Comparison of ENCODE assay signal across 8 mouse cellular contexts in genomic region chr11:30267036-30267891, GRCm38 (mm10). TPM values are rescaled to one million over a fixed set of nuclear protein-coding genes. Genes with fewer than 3 reads are reported as not detected.
A peak's percentile ranks its signal among the peaks of the same experiment; 100 is the strongest.
DNase-seq lines count a peak whose midpoint lies in the region; ATAC-seq lines count a peak whose summit lies in the region.

No protein-coding gene starts in this region.

- intact Hi-C loops in heart, postnatal 10 days (cut with DNase I), result loop anchor here (5.0 kb wide), 1 partner anchor 380 kb away; the partner anchor contains the start of gene Acyp2

- peaks cover 18% of the 10 kb centered on the region for H3K27me3 ChIP-seq in forebrain, embryonic 12.5 days
- peaks cover 35% of the 10 kb centered on the region for H3K27me3 ChIP-seq in liver, embryonic 16.5 days (ENCODE audit: control insufficient read depth, insufficient read depth, low read depth, low read length)
- H3K27me3 ChIP-seq in neural tube, embryonic 13.5 days, result no peaks in the 10 kb centered on the region

- H3K9ac ChIP-seq in forebrain, embryonic 12.5 days, result peak overlapping the region; percentile 86
- H3K9ac ChIP-seq in liver, embryonic 16.5 days (ENCODE audit: low read depth, low read length), result peak overlapping the region; percentile 50
- H3K9ac ChIP-seq in neural tube, embryonic 13.5 days, result peak overlapping the region; percentile 99

- H3K36me3 ChIP-seq in forebrain, embryonic 12.5 days (replicated peaks), result no peaks in the 10 kb centered on the region
- no peaks in the 10 kb centered on the region for H3K36me3 ChIP-seq in liver, embryonic 16.5 days (ENCODE audit: control insufficient read depth, insufficient read depth)
- no peaks in the 10 kb centered on the region for H3K36me3 ChIP-seq in neural tube, embryonic 13.5 days

- WGBS in forebrain, embryonic 12.5 days, result under 1% methylated on average over 62 of the region's 69 CpGs
- WGBS in liver, embryonic 16.5 days (ENCODE audit: insufficient replicate concordance), result under 1% methylated on average over 56 of the region's 69 CpGs
- under 1% methylated on average over 62 of the region's 69 CpGs for WGBS in neural tube, embryonic 13.5 days

- peak overlapping the region; percentile 85 for H3K4me3 ChIP-seq in forebrain, embryonic 12.5 days (replicated peaks)
- H3K4me3 ChIP-seq in liver, embryonic 16.5 days (ENCODE audit: low read depth, low read length), result peak overlapping the region; percentile 68
- H3K4me3 ChIP-seq in neural tube, embryonic 13.5 days, result peak overlapping the region; percentile 99

- peaks cover 21% of the 10 kb centered on the region for H3K4me1 ChIP-seq in forebrain, embryonic 12.5 days
- no peaks in the 10 kb centered on the region for H3K4me1 ChIP-seq in liver, embryonic 16.5 days (ENCODE audit: control insufficient read depth, low read depth, low read length)
- H3K4me1 ChIP-seq in neural tube, embryonic 13.5 days (replicated peaks), result peaks cover 36% of the 10 kb centered on the region

- H3K27ac ChIP-seq in forebrain, embryonic 12.5 days, result peak overlapping the region; percentile 91
- H3K27ac ChIP-seq in liver, embryonic 16.5 days (ENCODE audit: low read length), result no peak overlapping the region
- peak overlapping the region; percentile 98 for H3K27ac ChIP-seq in neural tube, embryonic 13.5 days (replicated peaks)

- peak; percentile 74 for ATAC-seq in forebrain, embryonic 12.5 days (ENCODE audit: low FRiP score)
- ATAC-seq in liver, embryonic 16.5 days (ENCODE audit: low read depth), result peak; percentile 58
- ATAC-seq in neural tube, embryonic 13.5 days (ENCODE audit: low read depth), result peak; percentile 82

- H3K9me3 ChIP-seq in forebrain, embryonic 12.5 days, result no peaks in the 10 kb centered on the region
- H3K9me3 ChIP-seq in liver, embryonic 16.5 days (replicated peaks; ENCODE audit: control insufficient read depth, low read length), result no peaks in the 10 kb centered on the region
- no peaks in the 10 kb centered on the region for H3K9me3 ChIP-seq in neural tube, embryonic 13.5 days

- peak; percentile 3 to 4 for DNase-seq in CD8-positive naive resting alpha-beta T cell, adult 2 months (ENCODE audit: low read depth in 2 of 2, low spot score in 2 of 2)
- DNase-seq in brain, adult 2 months (ENCODE audit: low read depth, low spot score), result peak; percentile 92
- DNase-seq in heart, postnatal 10 days, result peak; percentile 81 to 83
- peak; percentile 66 to 79 for DNase-seq in kidney, postnatal 4 days
- peak; percentile 8 to 10 for DNase-seq in thymus, postnatal 10 days (ENCODE audit: low spot score in 2 of 2)

- peak overlapping the region; percentile 81 for H3K4me2 ChIP-seq in forebrain, embryonic 12.5 days
- peak overlapping the region; percentile 77 for H3K4me2 ChIP-seq in liver, embryonic 16.5 days (ENCODE audit: low read depth, low read length)
- H3K4me2 ChIP-seq in neural tube, embryonic 13.5 days, result peak overlapping the region; percentile 77

RNA-seq across cellular contexts. Expression of gene Sptbn1, which starts 0.7 kb away (rescaled TPM):
- polyA plus RNA-seq in forebrain, embryonic 12.5 days (2016; fragmentation: Nextera tagmentation; extraction: Ambion mirVana), result 84.4 and 85.9 TPM in 2 replicates
- total RNA-seq in heart, postnatal 10 days (2021), result 100 to 1,000 TPM; 571 to 593 TPM
- polyA plus RNA-seq in liver, embryonic 16.5 days (2015; fragmentation: Nextera tagmentation; extraction: Ambion mirVana), result 16.9 and 18.6 TPM in 2 replicates
- polyA plus RNA-seq in neural tube, embryonic 13.5 days (2015; fragmentation: Nextera tagmentation; extraction: Ambion mirVana), result 183 and 188 TPM in 2 replicates

Comparison
In these comparisons a context has a peak if more than half of its experiments do, and no peak if none do; other contexts are left out.
1. DNase-seq: peak in every context shown above with its lines; median percentile 92 in brain, adult 2 months; 82 in heart, postnatal 10 days; 72 in kidney, postnatal 4 days; 9 in thymus, postnatal 10 days; 4 in CD8-positive naive resting alpha-beta T cell, adult 2 months.